Mouse (Mus musculus) embryonic facial prominence, embryonic 15.5 days (tissue): Measurements from ENCODE around the gene Tubg1. TPM values are rescaled to one million over a fixed set of nuclear protein-coding genes. Genes with fewer than 3 reads are reported as not detected.

Experiments
- ATAC-seq: fragments of 200-750 bp; cut with Nextera tagmentation; 2 replicates; pipeline ENCODE4 v1.8.0; 2017; ENCODE audit warnings: low read depth, moderate TSS enrichment; ENCODE audit not compliant: insufficient number of reproducible peaks, low FRiP score, low TSS enrichment
- H3K27ac ChIP-seq: fragments of 300-500 bp; sonication (generic); replicated peaks from 2 replicates; pipeline ENCODE4 v1.5.1; 2015; ENCODE audit warnings: mild to moderate bottlenecking, inconsistent platforms
- H3K27me3 ChIP-seq: fragments of 300-500 bp; sonication (generic); 2 replicates; pipeline ENCODE4 v1.6.1; 2015; ENCODE audit warnings: inconsistent platforms
- H3K36me3 ChIP-seq: fragments of 300-500 bp; sonication (generic); 2 replicates; pipeline ENCODE4 v1.6.1; 2015; ENCODE audit warnings: mild to moderate bottlenecking, inconsistent platforms
- H3K4me1 ChIP-seq: fragments of 300-500 bp; sonication (generic); 2 replicates; pipeline ENCODE4 v1.6.1; 2015; ENCODE audit warnings: inconsistent platforms
- H3K4me2 ChIP-seq: fragments of 300-500 bp; sonication (generic); replicated peaks from 2 replicates; pipeline ENCODE4 v1.6.1; 2015; ENCODE audit warnings: mild to moderate bottlenecking, inconsistent platforms
- H3K4me3 ChIP-seq: fragments of 300-500 bp; sonication (generic); replicated peaks from 2 replicates; pipeline ENCODE4 v1.5.1; 2015; ENCODE audit warnings: mild to moderate bottlenecking, inconsistent platforms
- H3K9ac ChIP-seq: fragments of 300-500 bp; sonication (generic); 2 replicates; pipeline ENCODE4 v1.6.1; 2015; ENCODE audit warnings: inconsistent platforms
- H3K9me3 ChIP-seq: fragments of 300-500 bp; sonication (generic); replicated peaks from 2 replicates; pipeline ENCODE4 v1.6.1; 2016; ENCODE audit warnings: inconsistent platforms
- WGBS: fragments of 180-500 bp; shearing (Covaris S2); methylation state at CpG from one replicate; pipeline ENCODE4 v1.1.7; 2015; 5-methylcytosine and 5-hydroxymethylcytosine counted together
- polyA plus RNA-seq: library from polyadenylated mRNA; unstranded; fragments of >200 nt; fragmentation: Nextera tagmentation; extraction: Ambion mirVana; gene quantifications from 2 replicates; pipeline ENCODE4 v1.2.1, GENCODE M21; 2015

The Tubg1 gene
- polyA plus RNA-seq, 1 experiment from 2014 or later = 73.4 TPM

DNA sequence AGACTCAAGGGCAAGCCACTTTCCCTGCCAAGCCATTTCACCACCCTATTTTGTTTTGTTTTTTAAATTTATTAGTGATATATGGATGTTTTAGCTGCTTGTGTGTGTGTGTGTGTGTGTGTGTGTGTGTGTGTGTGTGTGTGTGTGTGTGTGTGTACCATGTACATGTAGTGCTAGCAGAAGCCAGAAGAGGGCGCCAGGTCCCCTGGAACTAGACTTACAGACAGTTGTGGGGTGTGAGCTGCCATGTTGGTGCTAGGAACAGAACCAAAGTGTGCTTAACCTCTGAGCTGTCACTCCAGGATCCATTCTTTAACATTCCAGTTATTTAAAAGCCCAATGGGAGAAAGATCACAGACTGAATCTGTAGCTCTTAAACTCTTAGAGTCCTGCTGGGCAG lies 7.3 kb downstream of the Tubg1 start:
- Histone ChIP-seq H3K4me2 (no peak overlapping the region), H3K27ac (no peak overlapping the region), H3K4me1 (no peaks in the 10 kb centered on the region), H3K36me3 (peaks cover 48% of the 10 kb centered on the region), H3K9ac (no peak overlapping the region), H3K4me3 (no peak overlapping the region), H3K9me3 (peaks cover 5% of the 10 kb centered on the region; the same call in 1 of the 2 replicates), H3K27me3 (no peaks in the 10 kb centered on the region)
- no peak for ATAC-seq
- WGBS = 91% methylated on average over 1 of the region's 1 CpGs

DNA sequence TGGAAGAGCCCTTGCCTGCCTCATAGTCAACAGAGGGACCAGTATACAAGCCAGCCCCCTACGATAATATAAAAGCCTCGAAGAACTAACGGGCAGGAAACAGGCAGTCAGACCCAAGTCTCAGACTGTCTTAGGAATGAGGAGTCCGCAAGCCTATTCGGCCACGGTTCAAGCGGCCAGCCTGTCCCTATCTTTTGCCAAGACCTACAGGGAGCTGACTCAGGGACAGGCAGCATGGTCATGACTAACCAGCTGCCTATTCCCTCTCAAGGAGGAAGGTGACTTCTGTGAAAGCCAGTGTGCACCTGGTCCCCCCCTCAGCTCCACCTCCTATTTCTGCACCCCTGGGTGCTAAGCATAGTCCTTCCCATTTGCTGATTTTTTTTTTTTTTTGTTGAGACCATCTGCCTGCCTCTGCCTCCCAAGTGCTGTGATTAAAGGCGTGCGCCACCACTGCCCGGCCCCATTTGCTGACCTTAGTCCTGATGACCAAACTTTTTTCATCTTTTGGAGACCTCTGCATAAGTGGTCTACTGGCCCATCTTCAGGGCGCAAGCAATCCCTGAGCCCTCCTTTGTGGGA lies 9.3 kb downstream of the Tubg1 start:
- no peak overlapping the region for H3K4me3 ChIP-seq
- no peaks in the 10 kb centered on the region for H3K27me3 ChIP-seq
- no peak overlapping the region for H3K27ac ChIP-seq
- no peak overlapping the region for H3K9ac ChIP-seq
- H3K36me3 ChIP-seq = peaks cover 28% of the 10 kb centered on the region
- H3K9me3 ChIP-seq = peaks cover 5% of the 10 kb centered on the region; the same call in 1 of the 2 replicates
- H3K4me1 ChIP-seq = no peaks in the 10 kb centered on the region
- no peak overlapping the region for H3K4me2 ChIP-seq
- WGBS = 89% methylated on average over 11 of the region's 11 CpGs
- ATAC-seq = no peak

DNA sequence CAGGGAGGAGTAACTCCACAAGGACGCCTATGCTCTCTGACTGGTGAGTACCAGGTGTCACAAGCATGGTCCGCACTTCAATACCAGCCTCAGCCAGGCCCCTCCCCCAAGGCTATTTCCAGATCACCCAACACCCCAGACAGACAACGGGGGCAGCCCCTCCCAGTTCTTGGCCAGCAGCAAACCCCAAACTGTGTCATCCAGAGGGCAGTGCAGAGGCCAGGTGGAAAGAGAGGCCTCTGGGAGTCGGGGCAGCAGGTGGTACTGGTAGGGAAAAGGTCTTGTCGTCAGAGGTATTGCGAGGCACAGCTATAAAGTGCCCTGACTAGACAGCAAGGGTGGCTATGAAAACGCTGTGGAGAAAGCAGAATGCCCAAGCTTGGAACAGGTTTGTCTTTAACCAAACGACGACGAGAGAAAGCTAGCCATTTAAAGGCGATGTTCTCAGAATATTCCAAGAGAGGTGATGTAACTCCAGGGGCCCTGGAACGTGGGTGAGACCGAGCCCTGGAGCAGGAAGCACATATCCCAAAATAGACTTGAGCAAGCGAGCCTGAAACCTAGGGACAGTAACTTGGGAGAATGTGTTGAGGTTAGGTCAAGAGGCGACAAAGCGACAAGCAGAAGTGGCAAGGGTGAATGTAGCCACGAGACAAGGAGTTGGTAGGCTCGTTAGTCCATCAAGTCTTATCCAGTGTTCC lies 10.5 kb downstream of the Tubg1 start:
- H3K9ac ChIP-seq = no peak overlapping the region
- ATAC-seq = no peak; the same call in 1 of the 2 replicates
- H3K9me3 ChIP-seq = peaks cover 5% of the 10 kb centered on the region; the same call in 1 of the 2 replicates
- H3K4me3 ChIP-seq = no peak overlapping the region
- H3K27ac ChIP-seq = no peak overlapping the region
- H3K27me3 ChIP-seq = no peaks in the 10 kb centered on the region
- H3K4me1 ChIP-seq = no peaks in the 10 kb centered on the region
- H3K4me2 ChIP-seq = no peak overlapping the region
- peaks cover 22% of the 10 kb centered on the region for H3K36me3 ChIP-seq
- 47% methylated on average over 18 of the region's 18 CpGs for WGBS

DNA sequence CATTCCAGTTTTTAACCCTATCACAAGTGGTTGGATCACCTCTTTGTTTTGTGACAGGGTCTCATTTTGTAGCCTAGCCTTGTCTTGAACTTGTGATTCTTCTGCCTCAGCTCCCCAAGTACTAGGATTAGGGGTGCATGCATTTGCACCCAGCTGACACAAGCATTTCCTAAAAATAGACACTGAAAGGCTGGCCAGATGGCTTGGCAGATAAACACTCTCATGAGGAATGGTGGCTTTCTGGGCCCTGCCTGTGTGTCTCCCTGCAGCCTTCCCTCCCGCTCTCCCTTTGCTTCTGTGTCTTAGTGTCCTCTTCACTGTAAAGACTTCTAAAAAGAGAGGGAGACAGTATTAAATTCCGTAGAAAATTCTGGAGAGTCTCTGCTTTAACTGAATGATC lies 11.4 kb downstream of the Tubg1 start:
- no peak overlapping the region for H3K4me2 ChIP-seq
- peaks cover 5% of the 10 kb centered on the region; the same call in 1 of the 2 replicates for H3K9me3 ChIP-seq
- no peaks in the 10 kb centered on the region for H3K4me1 ChIP-seq
- no peak overlapping the region for H3K27ac ChIP-seq
- WGBS = 82% methylated on average over 2 of the region's 2 CpGs
- no peak overlapping the region for H3K4me3 ChIP-seq
- peaks cover 12% of the 10 kb centered on the region for H3K36me3 ChIP-seq
- no peak overlapping the region for H3K9ac ChIP-seq
- no peak for ATAC-seq
- no peaks in the 10 kb centered on the region for H3K27me3 ChIP-seq

DNA sequence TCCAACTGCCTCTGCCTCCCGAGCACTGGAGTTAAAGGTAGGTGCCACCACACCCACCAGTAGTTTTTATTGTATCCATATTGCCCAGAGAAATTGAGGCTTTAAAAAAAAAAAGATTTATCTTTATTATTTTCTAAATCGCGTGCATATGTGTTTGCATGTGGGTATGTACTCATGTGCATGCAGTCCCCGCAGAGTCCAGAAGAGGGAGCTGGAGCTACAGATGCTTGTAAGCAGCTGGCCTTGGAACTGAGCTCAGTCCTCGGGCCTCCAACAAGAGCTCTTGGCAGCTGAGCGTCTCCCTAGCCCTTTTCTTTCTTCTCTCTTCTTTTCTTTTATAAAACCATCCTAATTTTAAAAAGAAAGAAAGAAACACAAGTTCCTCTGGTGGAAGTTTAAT lies 12.0 kb downstream of the Tubg1 start:
- no peak for ATAC-seq
- H3K4me1 ChIP-seq = no peaks in the 10 kb centered on the region
- no peaks in the 10 kb centered on the region for H3K27me3 ChIP-seq
- no peak overlapping the region for H3K4me2 ChIP-seq
- H3K9me3 ChIP-seq = 0 out of 2 replicates have a peak, but pooled peaks cover under 1% of the 10 kb centered on the region
- H3K9ac ChIP-seq = no peak overlapping the region
- H3K36me3 ChIP-seq = peaks cover 7% of the 10 kb centered on the region
- H3K4me3 ChIP-seq = no peak overlapping the region
- no peak overlapping the region for H3K27ac ChIP-seq
- WGBS = 84% methylated on average over 6 of the region's 6 CpGs

DNA sequence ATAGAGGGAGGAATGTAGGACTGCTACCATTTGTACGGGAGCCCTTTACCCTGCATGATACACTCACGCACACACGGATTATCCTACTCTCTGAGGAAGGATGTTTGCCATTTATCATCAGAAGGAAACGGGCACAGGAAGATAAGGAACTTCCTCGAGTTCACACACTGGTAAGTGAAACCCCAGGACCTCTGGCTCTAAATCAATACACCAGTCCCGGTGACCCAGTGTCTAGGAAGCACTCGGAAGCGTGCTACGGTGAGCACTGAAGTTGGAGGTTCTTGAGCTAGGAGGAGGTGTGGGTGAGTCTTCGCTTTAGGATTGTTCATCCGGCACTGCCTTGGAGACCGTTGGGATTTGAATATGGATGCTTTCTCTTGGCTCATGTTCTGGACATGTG lies 13.3 kb downstream of the Tubg1 start:
- no peak for ATAC-seq
- Histone ChIP-seq H3K27me3 (no peaks in the 10 kb centered on the region), H3K9me3 (no peaks in the 10 kb centered on the region), H3K4me3 (no peak overlapping the region), H3K4me1 (no peaks in the 10 kb centered on the region), H3K9ac (no peak overlapping the region), H3K36me3 (no peaks in the 10 kb centered on the region), H3K4me2 (no peak overlapping the region), H3K27ac (no peak overlapping the region)
- 67% methylated on average over 12 of the region's 12 CpGs for WGBS

DNA sequence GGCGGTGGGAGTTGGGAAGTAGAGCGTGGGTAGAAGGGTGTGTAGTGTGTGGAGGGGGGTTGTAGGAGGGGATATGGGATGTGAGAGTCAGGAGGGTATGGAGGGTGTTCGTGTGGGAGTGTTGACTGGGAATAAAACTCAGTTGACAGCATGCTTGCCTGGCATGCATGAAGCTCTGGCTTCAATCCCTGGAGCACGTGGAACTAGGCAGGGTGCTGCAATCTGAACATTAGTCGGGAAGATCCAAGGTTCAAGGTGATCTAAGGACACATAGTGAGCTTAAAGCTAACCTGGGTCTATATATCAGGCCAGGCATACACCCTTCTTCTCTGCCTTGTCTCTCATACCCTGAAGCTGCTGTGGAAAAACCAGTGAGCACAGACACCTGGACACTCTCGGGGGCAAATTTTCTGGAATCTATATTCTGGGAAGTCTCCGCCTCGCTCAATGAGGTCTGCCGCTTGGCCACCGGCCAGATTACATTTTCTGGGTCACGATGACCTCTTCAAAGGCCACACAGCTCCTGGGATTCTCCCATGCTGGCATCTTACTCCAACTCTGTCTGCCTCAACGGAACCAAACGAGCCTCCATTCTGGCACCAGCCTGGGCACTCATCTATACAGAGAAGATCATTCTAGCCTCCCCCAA lies 14.6 kb downstream of the Tubg1 start:
- Histone ChIP-seq H3K9ac (no peak overlapping the region), H3K36me3 (no peaks in the 10 kb centered on the region), H3K27me3 (no peaks in the 10 kb centered on the region), H3K4me2 (no peak overlapping the region), H3K4me3 (no peak overlapping the region), H3K27ac (no peak overlapping the region), H3K9me3 (no peaks in the 10 kb centered on the region), H3K4me1 (0 out of 2 replicates have a peak, but pooled peaks cover 4% of the 10 kb centered on the region)
- WGBS = 79% methylated on average over 13 of the region's 13 CpGs
- no peak for ATAC-seq

DNA sequence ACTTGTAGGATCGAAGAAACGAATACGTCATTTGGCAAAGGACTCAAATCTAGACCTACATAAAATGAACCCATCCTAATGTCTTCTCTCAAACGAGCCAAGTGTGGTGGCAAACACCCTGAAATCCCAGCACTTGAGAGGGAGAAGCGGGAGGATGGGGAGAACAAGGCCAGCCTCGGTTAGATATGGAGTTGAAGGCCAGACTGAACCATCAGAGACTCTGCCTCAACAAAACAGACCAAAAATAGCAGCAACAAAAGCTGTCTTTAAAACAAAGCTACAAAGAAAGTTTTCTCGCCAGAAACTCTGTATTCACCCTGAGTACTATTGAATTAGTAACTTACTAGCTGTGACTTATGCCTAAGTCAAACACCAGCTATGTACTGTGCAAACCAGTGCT lies 17.3 kb downstream of the Tubg1 start:
- no peak for ATAC-seq
- WGBS = 77% methylated on average over 7 of the region's 7 CpGs
- 0 out of 2 replicates have a peak, but pooled peaks cover 9% of the 10 kb centered on the region for H3K4me1 ChIP-seq

DNA sequence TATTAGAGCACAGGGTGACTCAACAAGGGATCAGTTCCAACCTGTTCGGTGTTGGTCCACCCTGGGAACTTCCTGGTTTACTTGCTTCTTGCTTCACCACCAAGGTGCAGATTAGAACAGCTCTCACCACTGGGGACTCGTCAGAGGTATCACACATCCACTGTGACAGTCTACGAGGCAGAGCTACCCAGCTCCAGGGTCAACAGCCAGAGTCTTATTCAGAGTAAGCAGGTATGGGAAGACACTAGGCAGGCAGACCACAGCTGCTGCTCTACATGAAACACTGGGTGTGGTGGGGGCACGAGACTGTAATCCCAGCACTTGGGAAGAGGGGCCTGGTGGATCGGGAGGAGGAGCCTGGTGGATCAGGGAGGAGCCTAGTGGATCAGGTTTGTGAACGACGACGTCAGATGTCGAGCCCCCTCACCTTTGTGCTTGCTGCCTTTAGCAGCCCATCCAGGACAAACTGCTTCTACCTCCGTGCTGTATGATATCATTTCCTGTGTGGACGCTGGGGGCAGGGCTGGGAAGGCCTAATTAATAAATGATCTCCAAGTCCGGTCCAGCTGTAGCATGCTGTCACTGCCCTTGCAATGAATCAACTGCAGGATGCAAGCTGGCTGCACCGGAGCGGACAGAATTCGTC lies 18.9 kb downstream of the Tubg1 start:
- no peaks in the 10 kb centered on the region for H3K36me3 ChIP-seq
- 0 out of 2 replicates have a peak overlapping the region, but pooled peaks have one; percentile 45 for H3K27ac ChIP-seq
- no peak overlapping the region for H3K9ac ChIP-seq
- 25% methylated on average over 15 of the region's 15 CpGs for WGBS
- no peak for ATAC-seq
- H3K9me3 ChIP-seq = no peaks in the 10 kb centered on the region
- H3K4me2 ChIP-seq = peak overlapping the region; percentile 21; the same call in 1 of the 2 replicates
- H3K4me3 ChIP-seq = no peak overlapping the region
- H3K27me3 ChIP-seq = no peaks in the 10 kb centered on the region
- peaks cover 12% of the 10 kb centered on the region; the same call in 1 of the 2 replicates for H3K4me1 ChIP-seq

More for the DNA sequence above, 17.3 kb downstream of the Tubg1 start:
- no peak overlapping the region for H3K9ac ChIP-seq
- H3K9me3 ChIP-seq = no peaks in the 10 kb centered on the region
- no peaks in the 10 kb centered on the region for H3K27me3 ChIP-seq
- H3K36me3 ChIP-seq = no peaks in the 10 kb centered on the region
- H3K27ac ChIP-seq = no peak overlapping the region
- H3K4me3 ChIP-seq = no peak overlapping the region
- H3K4me2 ChIP-seq = no peak overlapping the region

DNA sequence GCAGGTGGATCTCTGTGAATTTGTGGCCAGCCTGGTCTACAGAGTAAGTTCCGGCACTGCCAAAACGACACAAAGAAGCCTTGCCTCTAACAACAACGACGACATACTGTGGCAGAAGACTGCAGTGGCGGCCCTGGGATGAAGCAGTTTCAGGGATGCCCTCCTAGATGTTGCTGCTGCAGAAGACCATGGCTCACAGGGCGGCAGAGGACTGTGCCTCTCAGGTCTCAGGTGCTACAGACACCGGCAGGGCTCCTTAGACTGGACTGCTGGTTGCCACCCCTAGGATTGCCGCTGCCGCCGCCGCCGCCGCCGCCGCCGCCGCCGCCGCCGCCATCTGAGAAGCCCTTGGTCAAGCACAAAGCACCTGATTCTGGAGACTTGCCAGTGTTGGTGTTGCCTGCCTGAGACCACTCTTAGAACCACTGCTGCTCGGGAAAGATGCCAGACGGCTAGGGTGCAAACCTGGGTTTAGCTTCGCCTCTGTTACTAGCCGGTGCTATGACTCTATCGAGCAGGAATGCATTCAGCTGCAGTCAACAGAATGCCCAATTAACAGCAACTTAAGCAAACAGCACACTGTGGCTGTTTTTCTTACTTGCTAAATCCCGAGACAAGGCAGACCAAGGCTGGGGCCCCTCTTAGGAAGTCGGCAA lies 20.6 kb downstream of the Tubg1 start:
- no peaks in the 10 kb centered on the region for H3K36me3 ChIP-seq
- 30% methylated on average over 27 of the region's 27 CpGs for WGBS
- H3K4me1 ChIP-seq = peaks cover 16% of the 10 kb centered on the region; the same call in 1 of the 2 replicates
- H3K27me3 ChIP-seq = no peaks in the 10 kb centered on the region
- peak overlapping the region; percentile 49 for H3K4me2 ChIP-seq
- no peaks in the 10 kb centered on the region for H3K9me3 ChIP-seq
- peak overlapping the region; percentile 28 for H3K4me3 ChIP-seq
- H3K27ac ChIP-seq = peak overlapping the region; percentile 39; the same call in 1 of the 2 replicates
- H3K9ac ChIP-seq = no peak overlapping the region
- ATAC-seq = peak; percentile 47; the same call in 1 of the 2 replicates
